Mouse (Mus musculus) liver, adult 2 months (tissue): ENCODE results near the gene Slc22a27.

Source experiments
- CTCF ChIP-seq: fragments of 200-500 bp; IDR thresholded peaks from 2 replicates; pipeline ENCODE4 v1.5.1; 2011; ENCODE audit warnings: low read depth, low read length, control low read depth
- POLR2A ChIP-seq: fragments of 200-500 bp; IDR thresholded peaks from 2 replicates; pipeline ENCODE4 v1.6.1; 2011; ENCODE audit warnings: low read length, control low read depth; ENCODE audit not compliant: insufficient read depth; ENCODE audit errors: extremely low read depth

- TF ChIP-seq POLR2A (no peak), CTCF (no peak)
Measured at GRCm38 (mm10) chr19:7829851-7830250, 136.0 kb downstream of the Slc22a27 start.
